Mouse (Mus musculus) CH12.LX (cell line): ENCODE measurements around the gene Lrrd1. TPM values are rescaled to one million over a fixed set of nuclear protein-coding genes. Genes with fewer than 3 reads are reported as not detected.

Experiments used
- polyA plus RNA-seq: library from polyadenylated mRNA; unstranded; fragments of >175 nt; gene quantifications from 2 replicates; pipeline ENCODE4 v1.2.1, GENCODE M21; 2012; ENCODE audit warnings: low read depth; ENCODE audit not compliant: insufficient read length
- total RNA-seq, 2 experiments: library from RNA; depleted of rRNA; stranded (reverse); fragments of 300-350 nt in 1 of 2; fragments of >200 nt in 1 of 2; gene quantifications; 2 replicates each; pipeline ENCODE4 v1.2.3; 2012 to 2014

The Lrrd1 gene
- total and polyA plus RNA-seq, 3 experiments, result not detected

Other genes starting within 250 kb of the Lrrd1 start
- 5.8 and 8.4 TPM in 2 replicates for gene Pex1, start 249.1 kb upstream of the Lrrd1 start, total RNA-seq (2012; rRNA removed)
- 10.3 and 11.2 TPM in 2 replicates for gene Pex1, start 249.1 kb upstream of the Lrrd1 start, total RNA-seq (2014; rRNA removed)
- 10.5 and 14.4 TPM in 2 replicates for gene Pex1, start 249.1 kb upstream of the Lrrd1 start, polyA plus RNA-seq
- gene Rbm48, start 248.6 kb upstream of the Lrrd1 start, total RNA-seq (2012; rRNA removed), result 8.4 and 8.7 TPM in 2 replicates
- gene Rbm48, start 248.6 kb upstream of the Lrrd1 start, total RNA-seq (2014; rRNA removed), result 15.9 and 17.8 TPM in 2 replicates
- 11.5 and 14.2 TPM in 2 replicates for gene Rbm48, start 248.6 kb upstream of the Lrrd1 start, polyA plus RNA-seq
- gene Tmbim7, start 194.0 kb upstream of the Lrrd1 start, total RNA-seq (2012; rRNA removed), result not detected in 2 replicates
- gene Tmbim7, start 194.0 kb upstream of the Lrrd1 start, total RNA-seq (2014; rRNA removed), result not detected in 2 replicates
- not detected in 2 replicates for gene Tmbim7, start 194.0 kb upstream of the Lrrd1 start, polyA plus RNA-seq
- 51.2 and 58.8 TPM in 2 replicates for gene Gatad1, start 188.0 kb upstream of the Lrrd1 start, total RNA-seq (2012; rRNA removed)
- 97.3 and 111 TPM in 2 replicates for gene Gatad1, start 188.0 kb upstream of the Lrrd1 start, total RNA-seq (2014; rRNA removed)
- gene Gatad1, start 188.0 kb upstream of the Lrrd1 start, polyA plus RNA-seq, result 119 and 133 TPM in 2 replicates
- 13.7 and 16.2 TPM in 2 replicates for gene Ankib1, start 42.2 kb upstream of the Lrrd1 start, total RNA-seq (2012; rRNA removed)
- 19.3 and 21.2 TPM in 2 replicates for gene Ankib1, start 42.2 kb upstream of the Lrrd1 start, total RNA-seq (2014; rRNA removed)
- gene Ankib1, start 42.2 kb upstream of the Lrrd1 start, polyA plus RNA-seq, result 15.8 and 16.6 TPM in 2 replicates
- 24.1 and 24.8 TPM in 2 replicates for gene Krit1, start 42.0 kb upstream of the Lrrd1 start, total RNA-seq (2012; rRNA removed)
- 47.4 and 56.1 TPM in 2 replicates for gene Krit1, start 42.0 kb upstream of the Lrrd1 start, total RNA-seq (2014; rRNA removed)
- 30.7 and 31.2 TPM in 2 replicates for gene Krit1, start 42.0 kb upstream of the Lrrd1 start, polyA plus RNA-seq
- gene Mterf1a, start 48.8 kb downstream of the Lrrd1 start, total RNA-seq (2012; rRNA removed), result 11.0 and 11.7 TPM in 2 replicates
- gene Mterf1a, start 48.8 kb downstream of the Lrrd1 start, total RNA-seq (2014; rRNA removed), result 18.1 and 21.4 TPM in 2 replicates
- 7.8 and 11.6 TPM in 2 replicates for gene Mterf1a, start 48.8 kb downstream of the Lrrd1 start, polyA plus RNA-seq
- gene Akap9, start 82.9 kb downstream of the Lrrd1 start, total RNA-seq (2012; rRNA removed), result 15.6 and 17.2 TPM in 2 replicates
- 8.4 and 10.3 TPM in 2 replicates for gene Akap9, start 82.9 kb downstream of the Lrrd1 start, total RNA-seq (2014; rRNA removed)
- 12.8 and 13.5 TPM in 2 replicates for gene Akap9, start 82.9 kb downstream of the Lrrd1 start, polyA plus RNA-seq